Mouse (Mus musculus) left cerebral cortex, adult 2 months (tissue): Measurements from ENCODE around the gene Necab2. TPM values are rescaled to one million over a fixed set of nuclear protein-coding genes. Genes with fewer than 3 reads are reported as not detected.

Experiments
- DNase-seq, 2 experiments: peaks; one replicate each; pipeline ENCODE4 v3.0.0; 2021 to 2022; ENCODE audit warnings: low spot score in 2 of 2, mixed read lengths in 1 of 2; ENCODE audit errors: extremely low spot score in 1 of 2
- H3K27ac ChIP-seq: fragments of 200-600 bp; 2 replicates; pipeline ENCODE4 v1.8.1; 2022
- H3K4me3 ChIP-seq: fragments of 200-600 bp; 2 replicates; pipeline ENCODE4 v1.8.1; 2022
- CTCF ChIP-seq: fragments of 200-600 bp; IDR thresholded peaks from 2 replicates; pipeline ENCODE4 v1.8.1; 2022; ENCODE audit warnings: antibody characterized with exemption, mild to moderate bottlenecking, moderate library complexity
- intact Hi-C: fragments of 180-260 bp; cut with DNase I; formaldehyde crosslinking; loops from one replicate; pipeline ENCODE4 v1.15.1; 2025
- total RNA-seq, 2 experiments: library from RNA; stranded (reverse); gene quantifications; 2 replicates each; pipeline ENCODE4 v1.2.3; 2021

Necab2 gene
- total RNA-seq, 2 experiments from 2014 or later: 63.3 to 80.9 TPM

DNA sequence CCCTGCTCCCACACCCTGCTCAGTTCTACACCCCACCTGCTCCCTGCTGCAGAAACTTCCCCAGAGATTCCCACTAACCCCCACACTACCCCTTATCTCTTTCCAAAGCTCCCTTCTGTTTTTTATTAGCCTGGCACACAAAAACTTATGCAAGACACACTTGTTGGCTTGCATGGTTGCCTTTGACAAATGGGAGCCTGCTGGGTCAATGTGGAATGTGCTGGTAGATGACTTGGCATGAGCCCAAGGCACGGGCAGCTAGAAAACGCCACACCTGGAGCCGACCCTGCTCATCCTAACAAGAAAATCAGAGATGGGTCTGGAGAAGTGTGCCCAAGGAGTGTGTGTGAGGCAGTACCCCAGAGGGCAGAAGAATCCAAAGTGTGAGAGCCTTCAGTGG is 17.0 kb upstream of the Necab2 start:
- Histone ChIP-seq H3K4me3 (no peak overlapping the region), H3K27ac (no peak overlapping the region)
- intact Hi-C loops: no loop called here
- TF ChIP-seq CTCF: no peak
- no peak for DNase-seq

- no peak for DNase-seq
- Histone ChIP-seq H3K4me3 (no peak overlapping the region), H3K27ac (no peak overlapping the region)
- intact Hi-C loops: no loop called here
- TF ChIP-seq CTCF: no peak
Measured at GRCm38 (mm10) chr8:119430250-119430649, 16.3 kb upstream of the Necab2 start.

GRCm38 (mm10) chr8:119430690-119431089 is 15.8 kb upstream of the Necab2 start:
- intact Hi-C loops: no loop called here
- Histone ChIP-seq H3K4me3 (no peak overlapping the region), H3K27ac (no peak overlapping the region)
- no peak for DNase-seq
- no peak for TF ChIP-seq CTCF

- no peak for DNase-seq
- intact Hi-C loops: no loop called here
- no peak overlapping the region for H3K27ac ChIP-seq
- H3K4me3 ChIP-seq: no peak overlapping the region
- no peak for TF ChIP-seq CTCF
Measured at GRCm38 (mm10) chr8:119432372-119432771, 14.1 kb upstream of the Necab2 start.

GRCm38 (mm10) chr8:119433582-119434174 is 12.8 kb upstream of the Necab2 start, which contains the start of gene Osgin1:
Osgin1 (plus strand) TSS chr8:119434124.
- intact Hi-C loops: no loop called here
- TF ChIP-seq CTCF: no peak
- DNase-seq: no peak
- Histone ChIP-seq H3K4me3 (no peak within 1 kb of the TSS), H3K27ac (no peak within 1 kb of the TSS)

- Histone ChIP-seq H3K27ac (no peak overlapping the region), H3K4me3 (no peak overlapping the region)
- no peak for DNase-seq
- no peak for TF ChIP-seq CTCF
- intact Hi-C loops: no loop called here
Measured at GRCm38 (mm10) chr8:119434569-119434968, 11.9 kb upstream of the Necab2 start.

GRCm38 (mm10) chr8:119435527-119435926 is 11.0 kb upstream of the Necab2 start:
- TF ChIP-seq CTCF: no peak
- DNase-seq: no peak
- intact Hi-C loops: no loop called here
- H3K27ac ChIP-seq: no peak overlapping the region
- H3K4me3 ChIP-seq: no peak overlapping the region

- intact Hi-C loops: no loop called here
- no peak overlapping the region for H3K4me3 ChIP-seq
- TF ChIP-seq CTCF: no peak
- no peak for DNase-seq
- no peak overlapping the region for H3K27ac ChIP-seq
Measured at GRCm38 (mm10) chr8:119436331-119436730, 10.2 kb upstream of the Necab2 start.

DNA sequence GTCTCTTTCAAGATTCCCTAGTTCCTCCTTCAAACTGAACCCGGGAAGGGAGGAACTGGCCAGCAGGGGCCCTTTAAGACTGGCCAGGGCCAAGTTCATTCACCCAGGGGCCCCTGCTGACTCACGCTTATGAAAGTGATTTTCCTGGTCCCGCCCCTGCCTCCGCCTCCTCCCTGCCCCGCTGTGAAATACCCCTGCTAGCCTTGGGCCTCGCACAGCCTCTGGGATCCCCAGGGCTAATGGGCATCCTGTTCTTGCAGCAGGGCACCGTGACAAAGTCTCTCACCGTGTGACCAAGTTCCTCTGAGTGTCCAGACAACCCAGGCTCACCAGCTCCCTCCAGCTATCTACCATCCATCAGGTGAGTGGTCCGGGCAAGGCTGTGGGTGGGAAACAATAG is 9.6 kb upstream of the Necab2 start:
- Histone ChIP-seq H3K4me3 (no peak overlapping the region), H3K27ac (no peak overlapping the region; the same call in 1 of the 2 replicates)
- DNase-seq: no peak
- intact Hi-C loops: no loop called here
- no peak; the same call in none of the 2 replicates for TF ChIP-seq CTCF

DNA sequence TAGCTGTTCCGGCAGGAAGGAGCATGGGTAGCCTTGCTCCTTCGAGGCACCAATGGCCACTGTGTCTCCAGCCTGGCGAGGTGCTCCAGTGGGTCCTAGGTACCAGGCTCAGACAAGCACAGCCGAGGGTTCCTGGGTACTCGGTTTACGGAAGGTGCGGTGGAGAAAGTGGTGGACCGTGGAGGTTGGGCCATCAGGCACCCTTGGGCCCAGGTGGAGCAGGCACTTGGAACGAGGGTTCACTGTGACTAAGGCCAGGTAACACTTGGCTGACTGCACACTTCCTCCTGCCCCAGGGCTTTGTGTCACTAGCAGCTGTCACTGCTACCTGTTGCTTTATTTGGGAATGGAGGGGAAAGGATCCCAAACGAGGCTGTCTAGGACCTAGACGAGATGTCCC is 9.0 kb upstream of the Necab2 start:
- no peak for DNase-seq
- no peak overlapping the region for H3K27ac ChIP-seq
- H3K4me3 ChIP-seq: no peak overlapping the region
- intact Hi-C loops: no loop called here
- no peak for TF ChIP-seq CTCF

- intact Hi-C loops: loop anchor here (2.0 kb wide), 1 partner anchor 26 kb away; no protein-coding TSS in a partner anchor
- H3K4me3 ChIP-seq: no peak overlapping the region
- TF ChIP-seq CTCF: no peak
- no peak overlapping the region for H3K27ac ChIP-seq
- DNase-seq: no peak
Measured at GRCm38 (mm10) chr8:119438876-119439275, 7.6 kb upstream of the Necab2 start.

GRCm38 (mm10) chr8:119439424-119439823 is 7.1 kb upstream of the Necab2 start:
- no peak overlapping the region for H3K4me3 ChIP-seq
- intact Hi-C loops: loop anchor here (2.0 kb wide), 1 partner anchor 27 kb away; no protein-coding TSS in a partner anchor
- H3K27ac ChIP-seq: no peak overlapping the region
- no peak for TF ChIP-seq CTCF
- no peak for DNase-seq

DNA sequence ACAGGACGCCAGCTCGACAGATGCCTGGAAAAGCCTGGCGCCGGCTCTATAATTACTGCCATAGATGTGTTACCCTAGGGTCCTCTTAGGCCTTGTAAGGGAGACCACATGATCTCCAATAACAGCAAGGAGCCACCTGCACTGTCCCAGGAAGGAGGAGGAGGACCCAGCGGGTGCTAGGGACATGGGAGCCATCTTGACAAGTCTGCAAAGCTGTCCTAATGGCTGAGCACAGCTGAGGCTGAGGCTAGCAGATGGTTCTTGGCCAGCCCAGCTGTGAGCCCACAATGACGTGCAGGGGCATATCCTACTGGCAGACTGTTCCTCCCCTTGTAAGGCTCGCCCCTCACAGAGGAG is 6.6 kb upstream of the Necab2 start:
- Histone ChIP-seq H3K27ac (no peak overlapping the region), H3K4me3 (no peak overlapping the region)
- DNase-seq: no peak
- no peak for TF ChIP-seq CTCF
- intact Hi-C loops: loop anchor here (2.0 kb wide), 1 partner anchor 27 kb away; no protein-coding TSS in a partner anchor
